Mouse (Mus musculus) midbrain, embryonic 11.5 days (tissue): ENCODE measurements at regions not wholly inside any gene's neighbourhood (a gene's known extent, or its start where the extent isn't known, plus 50 kb on each side); places are given as distances from the start of the nearest gene placed in this dataset.

Experiments
- ATAC-seq: fragments of 200-750 bp; cut with Nextera tagmentation; 2 replicates; pipeline ENCODE4 v1.8.0; 2017; ENCODE audit warnings: moderate TSS enrichment, moderate library complexity; ENCODE audit not compliant: low FRiP score
- DNase-seq: peaks from one replicate; pipeline ENCODE4 v3.0.0; 2015; ENCODE audit warnings: low spot score; ENCODE audit errors: missing footprints
- H3K27ac ChIP-seq: fragments of 300-500 bp; sonication (generic); 2 replicates; pipeline ENCODE4 v1.5.1; 2014; ENCODE audit warnings: low read depth, low read length
- H3K27me3 ChIP-seq: fragments of 300-500 bp; sonication (generic); 2 replicates; pipeline ENCODE4 v1.6.1; 2014; ENCODE audit warnings: mild to moderate bottlenecking, low read length, moderate library complexity, mixed read lengths; ENCODE audit not compliant: control insufficient read depth, insufficient read depth
- H3K36me3 ChIP-seq: fragments of 300-500 bp; sonication (generic); 2 replicates; pipeline ENCODE4 v1.6.1; 2014; ENCODE audit warnings: mild to moderate bottlenecking, low read length, moderate library complexity, mixed read lengths; ENCODE audit not compliant: control insufficient read depth, insufficient read depth
- H3K4me1 ChIP-seq: fragments of 300-500 bp; sonication (generic); 2 replicates; pipeline ENCODE4 v1.6.1; 2014; ENCODE audit warnings: low read length; ENCODE audit not compliant: control insufficient read depth, insufficient read depth
- H3K4me2 ChIP-seq: fragments of 300-500 bp; sonication (generic); 2 replicates; pipeline ENCODE4 v1.6.1; 2014; ENCODE audit warnings: mild to moderate bottlenecking, moderate library complexity
- H3K4me3 ChIP-seq: fragments of 300-500 bp; sonication (generic); 2 replicates; pipeline ENCODE4 v1.5.1; 2014; ENCODE audit warnings: low read depth, low read length
- H3K9ac ChIP-seq: fragments of 300-500 bp; sonication (generic); 2 replicates; pipeline ENCODE4 v1.6.1; 2014; ENCODE audit warnings: low read length
- H3K9me3 ChIP-seq: fragments of 300-500 bp; sonication (generic); 2 replicates; pipeline ENCODE4 v1.6.1; 2016; ENCODE audit warnings: low read length; ENCODE audit not compliant: control insufficient read depth
- WGBS: fragments of 180-500 bp; shearing (Covaris S2); extraction: QIAGEN DNeasy Blood & Tissue Kit; methylation state at CpG from one replicate; pipeline ENCODE4 v1.1.7; 2014; 5-methylcytosine and 5-hydroxymethylcytosine counted together

- no peak for ATAC-seq
- peaks cover 2% of the 10 kb centered on the region; the same call in 1 of the 2 replicates for H3K4me1 ChIP-seq
- H3K27ac ChIP-seq: no peak overlapping the region
- H3K9ac ChIP-seq: no peak overlapping the region
- H3K4me2 ChIP-seq: no peak overlapping the region
- DNase-seq: no peak
- H3K4me3 ChIP-seq: no peak overlapping the region
- 67% methylated on average over 13 of the region's 13 CpGs for WGBS
- no peaks in the 10 kb centered on the region for H3K9me3 ChIP-seq
- H3K27me3 ChIP-seq: no peaks in the 10 kb centered on the region
- no peaks in the 10 kb centered on the region for H3K36me3 ChIP-seq
Observed at GRCm38 (mm10) chr13:53756970-53757530, 284.2 kb upstream of the Msx2 start.

DNA sequence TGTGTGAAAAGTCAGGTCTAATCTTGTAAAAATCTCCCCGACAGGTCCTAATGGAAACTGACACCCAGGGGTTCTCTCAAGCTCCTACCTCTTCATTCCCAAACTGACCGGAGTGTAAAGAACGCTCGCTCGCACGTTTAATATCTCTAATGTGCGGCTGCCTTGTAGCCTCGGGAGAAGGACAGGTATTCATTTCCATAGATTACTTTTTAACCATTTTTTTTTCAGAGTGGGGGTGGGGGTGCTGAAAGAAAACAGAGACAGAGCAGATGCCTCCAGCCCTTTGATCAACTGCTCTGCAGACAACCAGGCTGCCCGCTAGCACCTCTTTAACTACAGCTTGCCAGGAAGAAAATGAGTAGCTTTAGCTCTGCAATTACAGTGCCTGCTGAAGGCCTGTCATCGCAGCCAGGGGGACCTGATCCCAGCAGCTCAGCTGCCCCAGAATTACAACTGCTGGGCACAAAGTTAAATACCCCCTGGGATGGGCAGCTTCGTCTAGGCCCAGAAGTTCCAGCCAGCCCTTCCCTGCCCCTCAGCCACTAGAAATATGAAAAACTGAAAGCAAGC is 282.3 kb upstream of the Msx2 start:
- Histone ChIP-seq H3K27me3 (no peaks in the 10 kb centered on the region), H3K4me3 (no peak overlapping the region), H3K9me3 (no peaks in the 10 kb centered on the region), H3K27ac (no peak overlapping the region), H3K4me2 (no peak overlapping the region), H3K4me1 (peaks cover 2% of the 10 kb centered on the region; the same call in 1 of the 2 replicates), H3K36me3 (no peaks in the 10 kb centered on the region), H3K9ac (no peak overlapping the region)
- DNase-seq (no peak), ATAC-seq (no peak)
- WGBS: 65% methylated on average over 11 of the region's 11 CpGs

DNA sequence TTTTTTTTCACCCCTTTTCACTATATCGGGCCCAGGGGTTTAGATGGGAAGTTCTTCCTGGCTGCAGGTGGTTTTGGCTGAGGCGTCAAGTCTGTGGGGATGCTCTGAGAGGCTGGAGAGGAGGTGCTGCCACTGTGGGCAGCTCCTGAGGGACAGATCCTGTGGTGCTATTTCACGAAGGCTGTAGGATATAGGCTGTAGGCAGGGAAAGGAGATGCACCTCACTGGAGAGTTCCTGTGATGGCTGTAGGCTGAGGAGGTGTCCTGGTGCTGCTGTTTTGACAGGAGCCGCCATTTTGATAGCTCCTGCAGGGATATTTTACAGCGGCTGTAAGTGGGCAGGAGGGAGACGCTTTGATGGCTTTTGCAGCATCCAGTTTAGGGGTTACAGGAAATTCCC is 280.2 kb upstream of the Msx2 start:
- WGBS: 79% methylated on average over 6 of the region's 6 CpGs
- ATAC-seq: no peak
- H3K9me3 ChIP-seq: no peaks in the 10 kb centered on the region
- H3K36me3 ChIP-seq: no peaks in the 10 kb centered on the region
- DNase-seq: no peak
- H3K4me2 ChIP-seq: no peak overlapping the region
- H3K4me1 ChIP-seq: peaks cover 2% of the 10 kb centered on the region; the same call in 1 of the 2 replicates
- no peaks in the 10 kb centered on the region for H3K27me3 ChIP-seq
- no peak overlapping the region for H3K27ac ChIP-seq
- H3K9ac ChIP-seq: no peak overlapping the region
- H3K4me3 ChIP-seq: no peak overlapping the region

GRCm38 (mm10) chr13:53740981-53741380 is 268.1 kb upstream of the Msx2 start:
- Histone ChIP-seq H3K9me3 (no peaks in the 10 kb centered on the region), H3K9ac (no peak overlapping the region), H3K4me3 (no peak overlapping the region), H3K4me1 (no peaks in the 10 kb centered on the region), H3K27me3 (no peaks in the 10 kb centered on the region), H3K36me3 (no peaks in the 10 kb centered on the region), H3K27ac (no peak overlapping the region), H3K4me2 (no peak overlapping the region)
- WGBS: 93% methylated on average over 6 of the region's 6 CpGs
- no peak for DNase-seq
- no peak for ATAC-seq

GRCm38 (mm10) chr13:53739127-53739526 is 266.3 kb upstream of the Msx2 start:
- no peak overlapping the region for H3K9ac ChIP-seq
- WGBS: 78% methylated on average over 3 of the region's 3 CpGs
- H3K36me3 ChIP-seq: no peaks in the 10 kb centered on the region
- H3K9me3 ChIP-seq: no peaks in the 10 kb centered on the region
- no peak overlapping the region for H3K27ac ChIP-seq
- DNase-seq (no peak), ATAC-seq (no peak)
- no peaks in the 10 kb centered on the region for H3K27me3 ChIP-seq
- no peak overlapping the region for H3K4me3 ChIP-seq
- no peak overlapping the region for H3K4me2 ChIP-seq
- no peaks in the 10 kb centered on the region for H3K4me1 ChIP-seq

DNA sequence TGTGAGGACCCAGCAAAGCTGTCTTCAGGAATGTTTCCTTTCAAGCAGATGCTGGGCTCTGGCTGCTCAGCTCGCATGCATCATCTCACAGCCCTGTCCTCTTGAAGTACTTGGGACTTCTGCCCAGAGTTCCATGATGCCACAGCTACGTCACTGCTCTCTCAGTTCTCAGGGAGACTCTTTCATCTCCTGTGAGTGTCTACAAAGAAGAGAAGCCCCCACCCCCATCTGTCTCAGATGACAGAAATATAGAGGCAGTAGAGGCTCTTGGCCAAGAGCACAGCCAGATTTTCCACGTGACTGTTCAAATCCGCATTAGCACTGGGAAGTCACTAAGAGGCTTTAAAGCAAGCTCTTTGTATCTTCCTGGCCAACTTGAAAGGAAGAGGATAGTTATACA is 262.1 kb upstream of the Msx2 start:
- no peaks in the 10 kb centered on the region for H3K27me3 ChIP-seq
- H3K36me3 ChIP-seq: no peaks in the 10 kb centered on the region
- no peak for ATAC-seq
- no peak for DNase-seq
- H3K9me3 ChIP-seq: no peaks in the 10 kb centered on the region
- 52% methylated on average over 4 of the region's 4 CpGs for WGBS
- H3K4me2 ChIP-seq: no peak overlapping the region
- H3K4me1 ChIP-seq: no peaks in the 10 kb centered on the region
- H3K27ac ChIP-seq: no peak overlapping the region
- no peak overlapping the region for H3K4me3 ChIP-seq
- H3K9ac ChIP-seq: no peak overlapping the region

DNA sequence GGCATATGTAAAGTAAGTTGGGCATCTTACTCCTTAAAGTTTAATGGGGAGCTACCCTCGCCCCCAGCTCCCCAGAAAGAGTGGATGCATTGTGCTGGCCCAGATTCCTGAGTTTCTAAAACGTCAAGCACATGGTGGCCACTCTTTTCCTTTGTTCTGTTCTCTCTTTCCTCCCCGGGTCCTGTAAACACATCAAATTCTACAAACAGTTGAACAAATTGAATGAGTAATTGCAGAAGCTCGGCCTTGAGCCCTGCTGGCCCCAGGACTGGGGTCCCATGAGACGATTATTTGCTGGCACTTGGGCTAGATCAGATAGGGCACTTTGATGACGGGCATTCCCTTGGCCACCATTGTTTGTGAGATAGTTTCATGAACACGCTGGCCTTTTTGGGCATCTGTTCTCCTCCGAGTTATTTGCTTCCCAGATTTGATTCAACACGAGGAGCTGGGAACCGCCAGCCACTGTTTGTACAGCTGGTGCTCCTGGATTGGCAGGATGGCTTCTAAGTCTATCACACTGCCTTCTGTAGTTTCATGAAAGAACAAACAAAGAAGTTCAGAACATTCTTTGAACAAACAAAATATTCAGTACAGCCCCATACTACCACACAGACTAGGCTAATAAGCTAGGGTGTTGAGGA is 257.5 kb upstream of the Msx2 start:
- no peak for DNase-seq
- Histone ChIP-seq H3K4me3 (no peak overlapping the region), H3K36me3 (no peaks in the 10 kb centered on the region), H3K27me3 (no peaks in the 10 kb centered on the region), H3K9ac (no peak overlapping the region), H3K27ac (no peak overlapping the region; the same call in 1 of the 2 replicates), H3K4me2 (no peak overlapping the region), H3K4me1 (no peaks in the 10 kb centered on the region), H3K9me3 (no peaks in the 10 kb centered on the region; the same call in 1 of the 2 replicates)
- 71% methylated on average over 10 of the region's 10 CpGs for WGBS
- ATAC-seq: peak; percentile 62; the same call in 1 of the 2 replicates

DNA sequence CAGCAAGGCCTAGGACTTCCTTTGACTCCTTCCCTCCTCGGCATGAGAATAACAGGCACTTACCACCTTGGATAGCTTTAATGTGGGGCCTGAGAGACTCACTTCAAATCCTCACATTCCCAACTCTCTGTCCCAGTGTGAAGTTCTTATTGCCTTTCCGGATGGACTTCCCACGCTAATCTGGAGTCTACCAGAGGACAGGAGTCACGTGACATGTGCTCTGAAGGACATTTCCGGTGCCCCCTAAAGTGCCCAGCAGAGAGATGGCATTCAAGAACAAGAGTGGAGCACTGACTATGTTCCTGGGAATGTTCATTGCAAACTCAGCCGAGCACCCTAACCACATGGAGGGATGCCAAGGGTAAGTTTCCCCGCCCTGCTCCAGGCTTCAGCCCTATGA is 257.0 kb upstream of the Msx2 start:
- no peak for ATAC-seq
- no peak for DNase-seq
- no peak overlapping the region; the same call in 1 of the 2 replicates for H3K27ac ChIP-seq
- no peak overlapping the region for H3K4me2 ChIP-seq
- no peaks in the 10 kb centered on the region for H3K27me3 ChIP-seq
- H3K4me3 ChIP-seq: no peak overlapping the region
- no peaks in the 10 kb centered on the region for H3K4me1 ChIP-seq
- no peaks in the 10 kb centered on the region for H3K36me3 ChIP-seq
- H3K9me3 ChIP-seq: no peaks in the 10 kb centered on the region; the same call in 1 of the 2 replicates
- no peak overlapping the region for H3K9ac ChIP-seq
- 90% methylated on average over 7 of the region's 7 CpGs for WGBS

DNA sequence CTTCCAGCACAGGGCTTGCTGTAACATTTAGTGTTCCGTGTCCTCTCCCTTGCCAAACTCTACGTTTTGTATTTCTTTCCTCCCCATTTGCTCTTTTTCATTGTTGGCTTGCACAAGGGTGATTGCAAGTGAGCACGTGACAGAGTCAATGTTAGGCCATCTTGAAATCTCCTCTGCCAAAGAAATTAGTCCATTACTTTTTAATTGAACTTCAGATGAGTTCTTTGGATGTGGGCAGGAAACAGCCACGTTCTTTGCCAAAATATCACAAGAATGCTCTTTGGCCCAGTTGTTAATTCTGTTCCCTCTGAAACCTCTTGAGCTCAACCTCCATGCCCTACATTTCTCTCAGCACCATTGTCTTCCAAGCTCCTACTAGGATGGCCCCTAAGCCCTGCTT is 253.2 kb upstream of the Msx2 start:
- 89% methylated on average over 4 of the region's 4 CpGs for WGBS
- Histone ChIP-seq H3K4me3 (no peak overlapping the region), H3K27me3 (no peaks in the 10 kb centered on the region), H3K4me1 (no peaks in the 10 kb centered on the region), H3K4me2 (no peak overlapping the region), H3K36me3 (no peaks in the 10 kb centered on the region), H3K9ac (no peak overlapping the region), H3K9me3 (no peaks in the 10 kb centered on the region; the same call in 1 of the 2 replicates), H3K27ac (no peak overlapping the region)
- no peak for DNase-seq
- no peak for ATAC-seq
